Mouse (Mus musculus) liver, embryonic 14.5 days (tissue): ENCODE measurements around the gene Bex1. TPM values are rescaled to one million over a fixed set of nuclear protein-coding genes. Genes with fewer than 3 reads are reported as not detected.

Experiments used
- ATAC-seq: fragments of 200-750 bp; cut with Nextera tagmentation; 2 replicates; pipeline ENCODE4 v1.8.0; 2017; ENCODE audit warnings: moderate number of reproducible peaks, mild to moderate bottlenecking, moderate library complexity; ENCODE audit not compliant: insufficient read depth
- DNase-seq, 3 experiments: peaks; one replicate each; pipeline ENCODE4 v3.0.0-alpha.2; 2012 to 2013; ENCODE audit warnings: low read depth in 3 of 3, low spot score in 3 of 3
- H3K27ac ChIP-seq: fragments of 300-500 bp; sonication (generic); 2 replicates; pipeline ENCODE4 v1.5.1; 2014; ENCODE audit warnings: moderate library complexity, mild to moderate bottlenecking, control low read depth, inconsistent platforms
- H3K27me3 ChIP-seq: fragments of 300-500 bp; sonication (generic); 2 replicates; pipeline ENCODE4 v1.6.1; 2014; ENCODE audit warnings: mild to moderate bottlenecking, low read length, moderate library complexity; ENCODE audit not compliant: control insufficient read depth, insufficient read depth
- H3K36me3 ChIP-seq: fragments of 300-500 bp; sonication (generic); replicated peaks from 2 replicates; pipeline ENCODE4 v1.6.1; 2014; ENCODE audit warnings: low read depth; ENCODE audit not compliant: control insufficient read depth, insufficient read depth
- H3K4me1 ChIP-seq, 2 experiments: fragments of 200-500 bp in 1 of 2; fragments of 300-500 bp in 1 of 2; sonication (generic) in 1 of 2; replicated peaks; 2 replicates each; pipeline ENCODE4 v1.6.1; 2012 to 2014; ENCODE audit warnings: antibody characterized with exemption in 1 of 2, inconsistent platforms in 1 of 2, low read length in 1 of 2; ENCODE audit not compliant: control insufficient read depth in 2 of 2, insufficient read depth in 2 of 2
- H3K4me2 ChIP-seq: fragments of 300-500 bp; sonication (generic); 2 replicates; pipeline ENCODE4 v1.6.1; 2014; ENCODE audit warnings: low read depth, mild to moderate bottlenecking, control low read depth, moderate library complexity
- H3K4me3 ChIP-seq, 2 experiments: fragments of 200-500 bp in 1 of 2; fragments of 300-500 bp in 1 of 2; sonication (generic) in 1 of 2; 2 replicates each; pipeline ENCODE4 v1.5.1; 2012 to 2014; ENCODE audit warnings: low read depth in 2 of 2, low read length in 2 of 2, mild to moderate bottlenecking in 2 of 2, control low read depth in 1 of 2, inconsistent platforms in 1 of 2, moderate library complexity in 1 of 2; ENCODE audit not compliant: insufficient read depth in 1 of 2
- H3K9ac ChIP-seq: fragments of 300-500 bp; sonication (generic); replicated peaks from 2 replicates; pipeline ENCODE4 v1.6.1; 2014; ENCODE audit warnings: mild to moderate bottlenecking, control low read depth, moderate library complexity
- H3K9me3 ChIP-seq: fragments of 300-500 bp; sonication (generic); 2 replicates; pipeline ENCODE4 v1.6.1; 2016; ENCODE audit warnings: low read length, mixed read lengths; ENCODE audit not compliant: control insufficient read depth
- CTCF ChIP-seq: IDR thresholded peaks from 2 replicates; pipeline ENCODE4 v1.5.1; 2016; ENCODE audit warnings: antibody characterized with exemption, low read depth, control low read depth
- EP300 ChIP-seq: IDR thresholded peaks from 2 replicates; pipeline ENCODE4 v1.6.1; 2016; ENCODE audit warnings: antibody characterized with exemption, low read depth
- WGBS: fragments of 180-500 bp; shearing (Covaris S2); extraction: QIAGEN DNeasy Blood & Tissue Kit; methylation state at CpG from one replicate; pipeline ENCODE4 v1.1.7; 2014; ENCODE audit not compliant: insufficient replicate concordance; 5-methylcytosine and 5-hydroxymethylcytosine counted together
- microRNA-seq: library from miRNA; unstranded; fragments of <30 nt; microRNA quantifications from one replicate; pipeline ENCODE4, GENCODE M21; 2016
- polyA plus RNA-seq, 2 experiments: library from polyadenylated mRNA; depleted of rRNA in 1 of 2; stranded (reverse) in 1 of 2; unstranded in 1 of 2; fragments of >200 nt; fragmentation: Nextera tagmentation in 1 of 2; extraction: Ambion mirVana in 1 of 2; gene quantifications; 2 replicates each; pipeline versions ENCODE4 v1.2.1 to v1.2.3; 2012 to 2014

Gene Bex1
- polyA plus RNA-seq, 2 experiments: 150 to 169 TPM

GRCm38 (mm10) chrX:136172118-136172551 lies 43.2 kb downstream of the Bex1 start, which contains the start of gene Tceal8:
TSS of gene Tceal8 (minus strand) at chrX:136172342.
- peak; percentile 88 for ATAC-seq
- TF ChIP-seq EP300 (no peak; the same call in 1 of the 2 replicates), CTCF (no peak)

DNA sequence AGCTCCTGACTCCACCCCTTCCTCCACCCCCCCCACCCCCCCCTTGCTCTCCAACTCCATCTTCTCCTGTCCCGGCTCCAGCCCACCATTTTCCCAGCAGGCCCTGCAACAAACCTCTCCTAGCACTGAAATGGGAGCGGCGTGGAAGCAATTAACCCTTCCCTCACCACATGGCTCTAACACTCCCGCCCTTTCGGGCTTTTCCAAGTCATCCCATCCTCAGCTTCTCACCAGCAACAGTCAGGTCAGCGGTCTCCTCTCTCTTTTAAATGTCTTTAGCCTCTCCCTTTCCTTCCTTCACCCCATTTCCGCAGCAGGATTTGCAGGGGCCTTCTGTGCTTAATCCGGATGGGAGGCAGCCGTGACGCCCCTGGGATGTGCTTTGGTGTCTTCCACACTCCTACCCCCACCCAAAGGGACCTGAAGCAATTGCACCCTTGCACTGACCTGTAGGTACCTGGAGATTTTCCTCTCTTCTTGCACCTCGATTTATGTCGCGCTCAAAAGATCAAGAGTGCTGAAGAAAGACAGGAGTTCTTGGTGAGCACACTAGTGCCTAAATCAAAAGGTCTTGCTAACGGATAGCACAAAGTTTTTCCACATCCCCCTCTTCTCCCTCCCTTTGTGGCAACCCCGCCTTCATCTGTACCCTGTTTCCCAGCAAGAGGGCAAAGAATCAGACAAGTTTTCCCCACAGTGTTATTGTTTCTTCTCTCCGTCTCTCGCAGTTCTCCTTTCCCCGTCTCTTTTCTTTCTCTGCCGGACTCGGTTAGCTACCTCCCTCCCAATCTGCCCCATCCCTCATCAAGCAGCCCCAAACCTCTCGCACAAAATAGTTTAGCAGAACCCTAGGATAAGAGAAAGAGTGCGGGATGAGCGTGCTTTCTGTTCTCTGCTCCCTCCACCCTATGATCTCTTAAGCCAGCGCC lies 43.9 kb downstream of the Bex1 start:
- DNase-seq: peak; percentile 39 to 50 (median 45)
- TF ChIP-seq EP300 (no peak), CTCF (peak; percentile 11; the same call in 1 of the 2 replicates)
- H3K9ac ChIP-seq: peak overlapping the region; percentile 83
- WGBS: 11% methylated on average over 24 of the region's 24 CpGs
- ATAC-seq: peak; percentile 74
- H3K4me1 ChIP-seq: no peaks in the 10 kb centered on the region; a peak in 1 of 4 replicates
- peak overlapping the region; percentile 69 for H3K4me2 ChIP-seq
- H3K27me3 ChIP-seq: no peaks in the 10 kb centered on the region
- H3K9me3 ChIP-seq: no peaks in the 10 kb centered on the region
- H3K36me3 ChIP-seq: no peaks in the 10 kb centered on the region
- H3K27ac ChIP-seq: peak overlapping the region; percentile 65
- peak overlapping the region; percentile 74 to 99 for H3K4me3 ChIP-seq

More at GRCm38 (mm10) chrX:136172118-136172551, 43.2 kb downstream of the Bex1 start, which contains the start of gene Tceal8:
- Histone ChIP-seq H3K4me3 (peak within 1 kb of the TSS; percentile 74 to 99), H3K4me1 (no peaks in the 10 kb centered on the region; a peak in 1 of 4 replicates), H3K36me3 (no peaks in the 10 kb centered on the region), H3K4me2 (peak within 1 kb of the TSS; percentile 69), H3K9me3 (no peaks in the 10 kb centered on the region), H3K27ac (peak within 1 kb of the TSS; percentile 65), H3K27me3 (no peaks in the 10 kb centered on the region), H3K9ac (peak within 1 kb of the TSS; percentile 83)
- DNase-seq: peak; percentile 77 to 80 (median 80)
- WGBS: 7% methylated on average over 10 of the region's 10 CpGs

- no peaks in the 10 kb centered on the region for H3K36me3 ChIP-seq
- H3K27me3 ChIP-seq: no peaks in the 10 kb centered on the region
- no peaks in the 10 kb centered on the region for H3K9me3 ChIP-seq
- DNase-seq (peak; percentile 35 to 47 (median 44)), ATAC-seq (peak; percentile 77)
- no peaks in the 10 kb centered on the region; a peak in 2 of 4 replicates for H3K4me1 ChIP-seq
- H3K4me2 ChIP-seq: peak overlapping the region; percentile 69
- WGBS: 34% methylated on average over 10 of the region's 10 CpGs
- TF ChIP-seq CTCF (no peak), EP300 (no peak)
- H3K9ac ChIP-seq: peak overlapping the region; percentile 83
- H3K4me3 ChIP-seq: peak overlapping the region; percentile 74 to 99
- H3K27ac ChIP-seq: peak overlapping the region; percentile 65
These were observed 44.7 kb downstream of the Bex1 start for GRCm38 (mm10) chrX:136170625-136171024.

Small RNAs within 50 kb of the gene (microRNA-seq; reads per million reads assigned to microRNA genes)
- not detected for gene Mir6383

Other genes with a start within 250 kb of the Bex1 start
- 7.2 and 8.3 TPM in 2 replicates for gene Arxes2, start 221.7 kb downstream of the Bex1 start, polyA plus RNA-seq (2012; rRNA removed)
- gene Arxes2, start 221.7 kb downstream of the Bex1 start, polyA plus RNA-seq (2014; fragmentation: Nextera tagmentation; extraction: Ambion mirVana): 15.9 and 18.3 TPM in 2 replicates
- 2.6 and 2.8 TPM in 2 replicates for gene Arxes1, start 182.1 kb downstream of the Bex1 start, polyA plus RNA-seq (2012; rRNA removed)
- 7.4 and 7.8 TPM in 2 replicates for gene Arxes1, start 182.1 kb downstream of the Bex1 start, polyA plus RNA-seq (2014; fragmentation: Nextera tagmentation; extraction: Ambion mirVana)
- 57.1 and 93.6 TPM in 2 replicates for gene Bex2, start 147.3 kb downstream of the Bex1 start, polyA plus RNA-seq (2012; rRNA removed)
- 127 and 138 TPM in 2 replicates for gene Bex2, start 147.3 kb downstream of the Bex1 start, polyA plus RNA-seq (2014; fragmentation: Nextera tagmentation; extraction: Ambion mirVana)
- gene Nxf3, start 130.3 kb downstream of the Bex1 start, polyA plus RNA-seq (2012; rRNA removed): 0.24 and 0.39 TPM in 2 replicates
- 0.17 and 0.23 TPM in 2 replicates for gene Nxf3, start 130.3 kb downstream of the Bex1 start, polyA plus RNA-seq (2014; fragmentation: Nextera tagmentation; extraction: Ambion mirVana)
- gene Bex4, start 76.5 kb downstream of the Bex1 start, polyA plus RNA-seq (2012; rRNA removed): 73.5 and 131 TPM in 2 replicates
- gene Bex4, start 76.5 kb downstream of the Bex1 start, polyA plus RNA-seq (2014; fragmentation: Nextera tagmentation; extraction: Ambion mirVana): 154 and 162 TPM in 2 replicates
- 66.5 and 105 TPM in 2 replicates for gene Tceal8, start 43.2 kb downstream of the Bex1 start, polyA plus RNA-seq (2012; rRNA removed)
- 189 and 191 TPM in 2 replicates for gene Tceal8, start 43.2 kb downstream of the Bex1 start, polyA plus RNA-seq (2014; fragmentation: Nextera tagmentation; extraction: Ambion mirVana)
- gene Tceal5, start 11.6 kb downstream of the Bex1 start, polyA plus RNA-seq (2012; rRNA removed): 6.4 and 13.8 TPM in 2 replicates
- gene Tceal5, start 11.6 kb downstream of the Bex1 start, polyA plus RNA-seq (2014; fragmentation: Nextera tagmentation; extraction: Ambion mirVana): 2.9 and 4.0 TPM in 2 replicates
- 0.12 and 0.14 TPM in 2 replicates for gene Tceal7, start 734 bp downstream of the Bex1 start, polyA plus RNA-seq (2012; rRNA removed)
- 0.10 and 0.76 TPM in 2 replicates for gene Tceal7, start 734 bp downstream of the Bex1 start, polyA plus RNA-seq (2014; fragmentation: Nextera tagmentation; extraction: Ambion mirVana)
- 80.9 and 128 TPM in 2 replicates for gene Tceal9, start 29.6 kb upstream of the Bex1 start, polyA plus RNA-seq (2012; rRNA removed)
- 233 and 236 TPM in 2 replicates for gene Tceal9, start 29.6 kb upstream of the Bex1 start, polyA plus RNA-seq (2014; fragmentation: Nextera tagmentation; extraction: Ambion mirVana)
- 199 and 227 TPM in 2 replicates for gene Bex3, start 54.7 kb upstream of the Bex1 start, polyA plus RNA-seq (2012; rRNA removed)
- gene Bex3, start 54.7 kb upstream of the Bex1 start, polyA plus RNA-seq (2014; fragmentation: Nextera tagmentation; extraction: Ambion mirVana): 224 and 229 TPM in 2 replicates